Mouse (Mus musculus) fibroblast of lung, adult 2 months (primary cell): Measurements from ENCODE around the gene Dnajc5.

Experiments used
- DNase-seq: peaks from one replicate; pipeline ENCODE4 v3.0.0-alpha.2; 2011; ENCODE audit warnings: low read depth

Gene Dnajc5

DNA sequence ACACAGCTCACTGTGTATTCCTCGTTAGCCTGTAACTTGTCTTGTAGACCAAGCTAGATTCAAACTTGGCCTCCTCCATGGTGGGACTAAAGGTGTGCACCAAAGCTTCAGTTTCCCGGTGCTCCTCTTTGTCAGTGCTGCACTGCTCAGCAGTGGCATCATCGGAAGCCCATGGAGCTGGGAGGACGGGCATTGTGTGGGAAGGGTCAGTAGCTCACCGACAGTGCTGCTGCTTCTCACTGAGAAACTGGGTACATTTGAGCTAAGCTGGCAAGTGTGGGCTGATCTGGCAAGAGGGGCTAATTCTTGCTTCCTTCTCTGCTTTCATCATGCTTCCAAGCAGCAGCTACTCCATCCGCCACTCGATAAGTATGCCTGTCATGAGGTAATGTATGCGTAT, 9.1 kb upstream of the Dnajc5 start:
- no peak for DNase-seq

GRCm38 (mm10) chr2:181519201-181519600, 1.1 kb upstream of the Dnajc5 start:
- no peak for DNase-seq

GRCm38 (mm10) chr2:181520936-181521227, 597 bp downstream of the Dnajc5 start:
- DNase-seq, result no peak

DNA sequence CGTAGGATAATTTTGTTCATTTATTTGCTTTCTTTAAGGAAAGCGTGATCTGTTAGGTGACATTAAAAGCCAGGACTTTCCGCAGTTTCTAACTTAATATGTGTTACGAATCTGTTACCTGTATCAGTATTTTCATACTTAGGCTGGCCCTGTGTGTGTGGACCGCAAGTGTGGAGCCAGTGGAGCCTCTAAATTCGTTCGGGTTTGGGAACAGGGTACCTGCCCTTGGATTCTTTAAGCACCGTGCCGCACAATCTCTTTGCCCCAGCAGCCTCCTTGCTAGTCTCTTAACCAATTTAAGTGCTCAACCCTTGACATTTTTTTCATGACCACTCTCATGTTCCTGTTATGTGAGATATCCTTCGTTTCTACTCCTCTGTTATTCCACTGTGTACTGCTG, 1.2 kb downstream of the Dnajc5 start:
- no peak for DNase-seq

- DNase-seq, result no peak
Measured at GRCm38 (mm10) chr2:181522811-181523210, 2.5 kb downstream of the Dnajc5 start.

DNA sequence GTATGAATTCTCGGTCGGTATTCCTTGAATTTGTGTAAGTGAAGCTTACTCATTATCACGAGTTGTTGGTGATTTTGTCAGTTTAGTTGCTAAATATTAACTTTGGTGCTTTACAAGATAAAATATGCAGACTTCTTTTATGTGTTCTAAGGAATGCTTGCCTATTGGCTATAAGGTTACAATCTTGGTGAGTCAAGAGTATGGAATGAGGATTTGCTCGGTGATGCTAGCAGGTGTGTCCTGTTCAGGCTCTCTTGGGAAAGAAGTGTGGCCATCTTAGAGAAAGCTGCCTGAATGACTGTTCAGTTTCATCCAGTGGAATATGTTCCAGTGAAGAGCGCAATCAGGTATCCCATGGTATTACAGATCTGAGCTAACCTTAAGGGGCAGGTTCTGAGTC, 5.2 kb downstream of the Dnajc5 start:
- DNase-seq, result no peak

DNA sequence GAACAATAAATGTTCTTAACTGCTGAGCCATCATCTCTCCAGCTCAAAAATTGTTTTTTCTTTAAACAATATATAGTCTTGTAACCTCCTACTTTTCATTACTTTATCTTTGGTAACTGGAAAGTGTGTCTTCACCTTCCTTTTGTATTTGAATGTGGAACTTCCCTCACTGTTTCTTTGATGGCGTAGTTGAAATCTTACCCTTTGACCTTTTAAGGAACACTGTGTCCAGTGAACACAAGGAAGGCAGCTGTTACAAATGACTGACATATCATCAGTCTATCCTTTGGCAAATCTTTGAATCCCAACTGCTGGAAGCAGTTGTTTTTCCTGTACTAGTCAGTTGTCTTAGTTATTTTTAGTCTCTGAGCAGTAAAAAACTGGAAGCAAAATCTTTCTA, 8.8 kb downstream of the Dnajc5 start:
- DNase-seq, result no peak

GRCm38 (mm10) chr2:181532589-181532988, 12.3 kb downstream of the Dnajc5 start:
- no peak for DNase-seq

DNA sequence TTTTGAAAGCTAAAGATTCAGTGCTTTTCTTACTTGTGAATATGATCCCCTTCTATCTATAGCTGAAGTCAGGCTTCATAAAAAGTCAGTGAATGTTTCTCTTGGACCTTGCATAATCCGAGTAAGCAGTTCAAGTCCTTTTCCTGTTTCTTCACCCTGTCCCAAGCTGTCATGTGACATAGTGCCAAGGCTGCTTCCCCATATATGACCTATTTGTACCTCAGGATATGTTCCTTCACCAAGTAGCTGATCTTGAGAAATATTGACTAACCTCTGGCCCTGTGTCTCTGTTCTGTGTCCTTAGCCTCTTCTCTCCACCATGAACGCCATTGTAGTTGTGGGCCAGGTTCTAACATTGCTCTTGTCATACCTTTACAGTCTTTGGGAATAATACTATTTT, 16.1 kb downstream of the Dnajc5 start:
- no peak for DNase-seq

GRCm38 (mm10) chr2:181537444-181538047, 17.3 kb downstream of the Dnajc5 start:
- no peak for DNase-seq

DNA sequence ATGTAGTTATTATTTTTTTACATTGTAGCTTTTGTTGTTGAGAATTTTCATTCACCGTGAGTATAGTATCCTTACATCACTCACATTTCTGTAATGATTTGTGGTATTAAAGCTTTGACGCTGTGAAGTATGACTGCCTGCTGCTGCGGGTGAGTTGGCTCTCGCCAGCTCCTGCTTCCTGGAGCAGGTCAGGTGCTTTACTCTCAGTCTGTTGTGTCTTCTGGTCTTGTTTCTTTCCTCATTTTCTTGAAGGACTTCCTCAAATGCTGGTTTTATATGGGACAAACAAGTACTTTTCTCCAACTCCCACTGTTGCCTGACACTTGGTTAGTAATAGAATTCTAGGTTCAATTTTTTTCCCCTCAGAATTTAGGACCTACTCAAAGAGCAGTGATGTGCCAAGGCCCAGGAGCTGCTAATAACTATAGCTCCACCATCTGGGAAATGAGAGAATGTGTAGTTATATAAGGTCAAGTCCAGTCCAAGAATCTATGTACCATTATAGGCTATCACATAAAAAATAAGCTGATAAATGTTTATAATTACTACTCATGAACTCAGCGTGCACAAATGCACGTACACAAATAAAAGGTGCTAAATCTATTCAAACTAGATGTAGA, 21.6 kb downstream of the Dnajc5 start:
- no peak for DNase-seq

DNA sequence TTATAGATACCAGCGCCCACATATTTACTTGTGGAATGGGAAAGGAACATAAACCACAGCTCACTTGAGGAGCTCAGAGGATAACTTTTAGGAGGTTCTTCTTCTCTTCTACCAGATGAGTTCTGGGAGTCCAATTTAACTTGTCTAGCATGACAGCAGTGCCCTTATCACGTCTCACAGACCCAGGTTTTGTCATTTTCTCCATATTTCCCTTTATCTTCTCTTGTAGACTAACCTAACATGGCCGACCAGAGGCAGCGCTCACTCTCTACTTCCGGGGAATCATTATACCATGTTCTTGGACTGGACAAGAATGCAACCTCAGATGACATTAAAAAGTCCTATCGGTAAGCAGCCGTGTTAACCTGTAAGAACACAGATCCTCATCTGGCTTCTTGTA, 25.9 kb downstream of the Dnajc5 start:
- DNase-seq, result no peak

DNA sequence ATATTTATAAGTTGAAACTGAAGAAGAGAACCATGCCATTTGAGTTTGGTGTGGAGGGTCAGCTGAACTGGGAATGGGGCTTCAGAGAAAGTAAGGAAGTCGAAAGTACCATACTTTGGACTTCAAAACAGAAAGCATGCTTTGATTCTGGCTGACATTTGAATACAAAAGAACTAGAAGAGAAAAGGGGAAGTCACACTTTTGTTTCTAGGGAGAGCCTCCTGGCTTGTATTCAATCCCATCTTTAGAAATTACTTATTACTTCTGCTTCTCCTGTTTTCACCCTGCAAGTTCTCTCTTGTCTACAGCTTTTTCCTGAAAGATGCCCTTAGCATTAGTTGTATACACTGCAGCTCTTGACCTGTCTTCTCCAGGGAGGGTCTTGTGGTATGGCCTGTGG, 27.9 kb downstream of the Dnajc5 start:
- DNase-seq, result no peak

GRCm38 (mm10) chr2:181548682-181549081, 28.4 kb downstream of the Dnajc5 start:
- DNase-seq, result no peak

DNA sequence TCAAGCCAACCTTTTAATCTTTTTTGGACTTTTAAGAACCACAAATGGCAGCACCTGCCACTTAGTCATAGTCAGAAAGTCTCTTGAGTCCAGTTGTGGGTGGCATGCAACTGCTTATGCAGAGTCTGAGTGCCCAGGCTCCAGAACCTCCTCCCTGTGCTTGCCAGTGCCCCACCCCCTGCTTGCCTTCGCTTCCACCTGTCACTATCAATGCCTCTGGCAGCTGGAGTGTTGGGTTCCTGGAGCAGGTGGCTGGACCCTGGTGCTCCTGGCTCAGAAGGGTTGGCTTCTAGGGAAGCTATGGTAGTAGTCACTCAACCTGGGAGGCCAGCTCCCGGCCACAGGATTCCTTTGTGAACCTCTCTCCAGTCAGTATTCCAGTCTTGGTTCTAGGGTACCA, 29.9 kb downstream of the Dnajc5 start:
- DNase-seq, result no peak

- DNase-seq, result no peak
Measured at GRCm38 (mm10) chr2:181553772-181554171, 33.5 kb downstream of the Dnajc5 start.

- no peak for DNase-seq
Measured at GRCm38 (mm10) chr2:181567338-181567737, 47.1 kb downstream of the Dnajc5 start.

- peak; percentile 24 for DNase-seq
Measured at GRCm38 (mm10) chr2:181568272-181569008, 48.2 kb downstream of the Dnajc5 start.

- no peak for DNase-seq
Measured at GRCm38 (mm10) chr2:181569856-181570255, 49.6 kb downstream of the Dnajc5 start.

DNA sequence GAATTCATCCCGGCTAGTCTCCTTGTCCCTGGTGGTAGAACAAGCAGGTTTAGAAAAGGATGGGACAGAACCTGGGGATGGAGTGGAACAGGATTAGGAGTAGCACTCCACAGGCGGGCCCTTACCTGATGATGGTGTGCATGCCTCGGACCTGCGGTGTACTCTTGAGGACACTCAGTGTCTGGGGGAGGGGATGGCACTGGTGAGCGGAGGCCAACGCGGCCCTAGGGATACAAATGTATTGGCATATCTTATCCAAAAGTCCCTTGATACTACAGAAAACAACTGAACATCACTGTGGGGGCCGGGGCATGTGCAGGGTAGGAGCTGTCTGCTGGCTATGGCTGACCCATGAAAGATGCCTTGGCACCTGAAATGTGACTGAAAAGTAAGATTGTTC, 50.1 kb downstream of the Dnajc5 start:
- DNase-seq, result no peak

DNA sequence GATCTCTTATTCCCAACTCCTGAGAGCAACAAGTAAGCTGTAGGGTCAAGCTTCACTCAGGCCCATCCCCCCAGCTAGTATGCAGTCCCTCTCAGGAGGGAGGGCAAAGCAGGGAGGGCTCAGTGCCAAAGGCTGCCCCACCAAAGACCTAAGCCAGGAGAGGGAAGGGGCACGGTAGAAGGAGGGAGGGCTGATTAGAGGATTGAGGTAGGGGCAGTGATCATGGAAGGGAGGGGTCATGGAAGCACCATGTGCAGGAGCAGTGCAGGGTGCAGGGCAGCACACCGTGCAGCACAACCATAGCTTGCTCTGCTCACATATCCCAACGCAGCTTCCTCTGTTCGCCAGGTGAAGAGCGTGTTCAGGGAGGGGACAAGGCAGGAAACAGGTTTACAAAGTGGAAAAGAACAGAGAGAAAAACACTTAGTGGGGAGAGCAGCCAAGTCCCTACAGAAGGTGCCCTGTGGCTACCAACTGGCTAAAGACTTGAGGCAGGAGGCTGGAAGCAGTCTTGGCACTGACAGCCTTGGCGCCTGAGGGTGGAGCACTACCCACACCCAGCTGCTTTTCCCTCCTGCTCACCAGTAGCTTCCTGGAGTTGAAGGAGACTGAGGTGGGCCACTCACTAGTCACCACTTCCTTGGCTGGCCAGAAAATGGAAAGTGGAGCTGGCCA, 50.8 kb downstream of the Dnajc5 start:
- DNase-seq, result peak; percentile 15

DNA sequence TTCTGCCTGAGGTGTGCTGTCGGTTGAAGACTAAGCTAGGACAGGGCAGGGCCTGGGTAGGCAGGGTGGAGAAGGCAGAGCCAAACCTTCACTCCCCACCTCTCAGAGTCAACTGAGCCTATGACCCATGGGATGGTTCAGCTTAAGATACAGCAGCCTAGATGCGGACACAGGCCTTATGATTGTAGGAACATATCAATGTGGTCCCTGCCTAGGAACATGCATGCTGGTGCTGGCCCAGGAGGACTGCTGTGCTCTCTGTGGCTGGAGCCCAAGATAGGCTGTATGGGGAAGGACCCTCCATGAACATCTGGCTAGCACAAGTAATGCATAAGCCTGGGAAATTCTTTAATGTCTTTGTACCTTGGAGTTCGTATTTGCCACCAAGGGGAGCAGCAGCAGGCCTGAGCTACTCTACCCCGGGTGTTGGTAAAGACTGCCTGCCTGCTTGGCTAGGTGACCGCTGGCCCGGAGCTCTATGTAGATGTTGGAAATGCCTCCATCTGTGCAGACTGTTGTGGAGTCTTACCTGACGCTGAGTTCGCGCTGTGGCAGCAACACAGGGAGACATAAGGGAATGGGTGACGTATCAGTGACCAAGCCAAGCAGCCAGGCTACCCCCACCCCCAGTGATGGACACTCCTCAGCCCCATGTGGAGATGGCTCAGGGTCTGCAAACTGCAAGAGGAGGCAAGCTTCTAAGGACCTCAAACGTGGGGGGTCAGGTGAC, 51.8 kb downstream of the Dnajc5 start:
- DNase-seq, result no peak
